Comparison of ENCODE assay signal across 9 mouse cellular contexts in the genomic region with DNA sequence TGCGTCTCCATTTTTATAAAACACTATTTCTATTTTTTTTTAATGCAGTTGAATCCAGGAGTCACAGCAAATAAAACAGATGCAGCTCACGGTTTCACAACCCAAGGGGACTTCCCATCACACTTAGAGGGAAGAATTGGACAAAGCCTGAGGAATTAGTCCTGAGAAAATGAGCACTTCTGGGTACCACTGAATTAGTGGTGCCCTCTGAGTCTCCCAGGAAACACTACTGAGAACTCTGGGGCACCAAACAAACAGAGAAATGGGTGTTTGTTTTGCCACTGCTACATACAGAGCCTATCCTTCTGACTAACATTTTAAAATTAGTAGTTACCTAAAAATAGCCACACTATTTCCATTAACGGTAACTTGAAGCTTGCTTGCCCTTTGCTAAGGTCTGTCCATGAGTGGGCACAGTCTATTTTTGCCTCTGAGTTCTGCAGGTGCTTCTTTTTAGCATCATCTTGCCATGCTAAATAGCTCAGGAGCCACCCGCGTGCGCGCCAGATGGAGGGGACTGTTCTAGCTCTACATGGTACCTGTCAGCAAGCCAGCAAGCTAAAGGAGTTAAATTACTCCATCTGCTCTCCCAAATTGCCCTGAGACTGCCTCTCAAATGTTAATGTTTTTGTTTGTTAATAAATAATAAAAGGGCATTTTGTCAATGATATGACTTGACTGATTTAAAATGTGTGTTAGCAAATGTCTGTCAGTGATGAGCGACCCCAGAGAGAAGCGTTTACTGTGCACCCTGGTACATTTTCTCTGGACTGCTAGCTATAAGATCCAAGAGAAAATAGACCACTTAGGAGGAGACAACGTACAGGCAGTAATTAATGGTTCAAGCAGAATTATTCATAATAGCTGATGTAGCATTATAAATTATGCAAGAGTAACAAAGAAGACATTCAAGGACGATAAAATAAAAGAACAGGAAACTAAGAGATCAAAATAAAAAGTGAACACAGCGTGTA.
DNase-seq lines count a peak whose midpoint lies in the region; ATAC-seq lines count a peak whose summit lies in the region.
"Had no signal": no experiment of that assay in that cellular context is flagged by ENCODE, and none has a peak within 500 bp of the region (broad histone marks: within the 10 kb centered on the region; RNA-seq: fewer than 3 reads in every experiment).

No protein-coding gene starts in this region.

- peaks cover 19% of the 10 kb centered on the region for H3K4me1 ChIP-seq in heart, embryonic 13.5 days
- no peaks in the 10 kb centered on the region for H3K4me1 ChIP-seq in liver, embryonic 11.5 days (replicated peaks; ENCODE audit: control insufficient read depth, insufficient read depth, low read length)

- peak; percentile 25; the same call in 1 of the 2 replicates for ATAC-seq in heart, embryonic 13.5 days (ENCODE audit: extremely low read depth, insufficient number of reproducible peaks, low FRiP score, low TSS enrichment)
- ATAC-seq in liver, embryonic 11.5 days (replicated peaks; ENCODE audit: low FRiP score): no peak

- 0 out of 2 replicates have a peak overlapping the region, but pooled peaks have one; percentile 7 for H3K4me2 ChIP-seq in heart, embryonic 13.5 days
- no peak overlapping the region for H3K4me2 ChIP-seq in liver, embryonic 11.5 days
- H3K4me2 ChIP-seq: embryonic facial prominence, embryonic 12.5 days had no signal

- 56% methylated on average over 12 of the region's 12 CpGs for WGBS in heart, embryonic 13.5 days
- WGBS in liver, embryonic 11.5 days: 79% methylated on average over 12 of the region's 12 CpGs

- no peaks in the 10 kb centered on the region for H3K9me3 ChIP-seq in heart, embryonic 13.5 days
- no peaks in the 10 kb centered on the region for H3K9me3 ChIP-seq in liver, embryonic 11.5 days (ENCODE audit: control insufficient read depth, low read length)
- H3K9me3 ChIP-seq: embryonic facial prominence, embryonic 12.5 days had no signal

- no peak overlapping the region for H3K9ac ChIP-seq in heart, embryonic 13.5 days
- no peak overlapping the region for H3K9ac ChIP-seq in liver, embryonic 11.5 days (ENCODE audit: low read depth, low read length)
- H3K9ac ChIP-seq: embryonic facial prominence, embryonic 12.5 days had no signal

- DNase-seq in heart, adult 11 months: no peak
- DNase-seq in frontal cortex, postnatal 14 days (ENCODE audit: low spot score in 2 of 2): peak; percentile 15 to 42
- DNase-seq in layer of hippocampus, postnatal 25 days (ENCODE audit: extremely low spot score in 1 of 2, low spot score in 1 of 2): peak; percentile 29 to 45
- peak; percentile 79 to 86 for DNase-seq in right cerebral cortex, postnatal 10 days (ENCODE audit: low spot score in 2 of 2)
- DNase-seq in adipocyte (ENCODE audit: low spot score): no peak
- no peak for DNase-seq in ovary, postnatal 36 days (ENCODE audit: low spot score)
- DNase-seq in liver, embryonic 11.5 days (ENCODE audit: low spot score): no peak

- H3K27ac ChIP-seq in heart, embryonic 13.5 days (replicated peaks): peak overlapping the region; percentile 69
- H3K27ac ChIP-seq in liver, embryonic 11.5 days (ENCODE audit: low read depth, low read length): no peak overlapping the region
- H3K27ac ChIP-seq: embryonic facial prominence, embryonic 12.5 days had no signal

- H3K27me3 ChIP-seq in heart, embryonic 13.5 days (replicated peaks): no peaks in the 10 kb centered on the region
- H3K27me3 ChIP-seq in liver, embryonic 11.5 days (replicated peaks; ENCODE audit: control insufficient read depth, insufficient read depth, low read length): no peaks in the 10 kb centered on the region
- H3K27me3 ChIP-seq: embryonic facial prominence, embryonic 12.5 days had no signal

- H3K36me3 ChIP-seq in heart, embryonic 13.5 days: no peaks in the 10 kb centered on the region
- H3K36me3 ChIP-seq in liver, embryonic 11.5 days (ENCODE audit: control insufficient read depth, insufficient read depth, low read length): no peaks in the 10 kb centered on the region
- H3K36me3 ChIP-seq: embryonic facial prominence, embryonic 12.5 days had no signal

- no peak overlapping the region for H3K4me3 ChIP-seq in heart, embryonic 13.5 days
- H3K4me3 ChIP-seq in liver, embryonic 11.5 days (ENCODE audit: low read depth, low read length): no peak overlapping the region
- H3K4me3 ChIP-seq: embryonic facial prominence, embryonic 12.5 days had no signal

Comparison
In these comparisons a context has a peak if more than half of its experiments do, and no peak if none do; other contexts are left out.
1. DNase-seq: peak in frontal cortex, postnatal 14 days (2 of 2), layer of hippocampus, postnatal 25 days (2 of 2) and right cerebral cortex, postnatal 10 days (2 of 2); none in heart, adult 11 months (single experiment), adipocyte (single experiment), ovary, postnatal 36 days (single experiment) and liver, embryonic 11.5 days (single experiment).